Mouse (Mus musculus) adrenal gland (tissue): ENCODE data around the gene Arfip1.

Experiments used
- intact Hi-C: fragments of 180-260 bp; cut with DNase I; formaldehyde crosslinking; loops from one replicate; pipeline ENCODE4 v1.15.1; 2025

Gene Arfip1

DNA sequence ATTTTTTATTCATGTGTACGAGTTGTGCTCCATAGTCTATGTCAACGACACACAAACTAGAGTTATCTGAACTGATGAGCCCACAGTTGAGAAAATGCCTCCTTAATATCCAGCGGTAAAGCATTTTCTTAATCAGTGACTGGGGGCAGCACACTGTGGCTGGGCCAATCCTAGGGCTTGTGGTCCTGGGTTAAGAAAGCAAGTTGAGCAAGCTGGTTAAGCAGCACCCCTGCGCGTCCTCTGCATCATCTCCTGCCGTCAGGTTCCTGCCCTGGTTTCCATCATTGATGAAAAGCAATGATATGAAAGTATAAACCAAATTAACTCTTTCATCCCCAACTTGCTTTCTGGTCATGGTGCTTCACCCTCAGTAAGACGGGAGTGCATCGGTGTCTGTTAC, 89.8 kb downstream of the Arfip1 start:
- intact Hi-C loops: no loop called here

DNA sequence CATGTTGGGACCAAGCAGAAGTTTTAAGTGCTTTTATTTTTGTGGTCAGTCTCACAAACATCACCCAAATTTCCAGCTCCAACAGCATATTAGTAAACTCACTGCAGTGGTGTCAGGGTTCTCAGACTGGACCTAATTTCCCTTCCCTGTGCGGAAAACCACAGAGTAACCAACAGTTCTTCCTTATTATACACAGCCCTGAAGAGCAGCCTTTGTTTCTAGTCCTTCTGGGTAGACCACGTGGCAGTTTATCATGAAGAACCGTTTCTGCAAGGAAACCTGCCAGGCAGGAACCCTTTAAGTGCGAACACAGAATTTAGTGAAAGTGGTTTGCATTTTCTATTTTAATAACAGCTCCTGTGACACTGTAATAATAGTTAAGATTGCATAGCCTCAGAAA, 90.3 kb downstream of the Arfip1 start:
- intact Hi-C loops: no loop called here

DNA sequence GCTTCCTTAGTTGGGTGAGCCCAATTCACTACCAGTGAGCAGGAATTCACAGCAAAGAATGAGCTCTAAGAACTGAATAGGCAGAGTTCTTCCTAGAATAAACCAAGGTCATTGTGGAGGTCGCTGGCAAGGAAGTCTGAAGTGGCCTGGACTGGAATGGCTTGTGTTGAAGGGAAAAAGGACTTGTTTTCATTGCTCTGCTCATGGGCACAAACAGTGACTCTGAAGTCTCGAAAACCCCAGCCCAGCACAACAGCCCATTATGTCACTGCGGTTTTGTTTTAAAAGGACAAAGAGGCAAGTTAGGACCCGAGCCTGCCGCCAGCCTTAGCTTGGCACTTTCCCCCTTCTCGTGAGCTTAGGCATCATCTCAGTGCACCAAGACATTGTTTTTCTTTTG, 93.7 kb downstream of the Arfip1 start:
- intact Hi-C loops: no loop called here

DNA sequence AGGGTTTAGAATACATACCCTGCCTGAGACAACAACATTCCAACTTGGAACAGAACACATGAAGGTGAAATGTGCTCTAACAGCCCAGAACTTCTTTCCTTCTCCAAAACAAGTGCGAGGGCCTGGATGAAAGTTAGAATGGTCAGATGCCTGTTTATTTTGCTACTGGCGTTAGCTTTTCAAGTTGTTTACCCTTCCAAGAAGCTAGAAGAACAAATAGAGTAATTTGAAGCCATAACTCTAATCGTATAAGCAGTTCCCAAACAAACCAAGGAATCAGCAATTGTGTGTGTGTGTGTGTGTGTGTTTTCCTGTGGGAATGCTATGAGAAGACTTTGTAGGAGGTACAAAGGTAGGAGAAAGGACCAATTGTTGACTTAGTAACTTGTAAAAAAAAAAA, 97.5 kb downstream of the Arfip1 start:
- intact Hi-C loops: loop anchor here (5.0 kb wide), 1 partner anchor 138 kb away; no protein-coding TSS in a partner anchor

DNA sequence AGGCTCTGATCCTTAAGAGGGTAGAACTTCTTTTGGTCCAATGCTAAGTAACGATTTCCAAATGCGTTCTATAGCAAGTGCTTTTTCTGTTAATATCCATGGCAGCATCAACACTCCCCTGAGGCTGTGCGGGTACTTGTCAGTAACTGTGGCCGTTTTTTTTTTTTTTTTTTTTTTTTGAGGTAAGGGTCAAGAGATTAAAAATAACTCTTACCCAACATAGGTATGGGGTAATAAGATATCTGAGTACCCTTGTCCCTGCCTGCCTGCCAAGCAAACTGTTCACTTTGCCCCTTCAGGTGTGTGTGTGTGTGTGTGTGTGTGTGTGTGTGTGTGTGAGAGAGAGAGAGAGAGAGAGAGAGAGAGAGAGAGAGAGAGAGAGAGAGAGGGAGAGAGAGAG, 98.1 kb downstream of the Arfip1 start:
- intact Hi-C loops: loop anchor here (5.0 kb wide), 1 partner anchor 137 kb away; no protein-coding TSS in a partner anchor

DNA sequence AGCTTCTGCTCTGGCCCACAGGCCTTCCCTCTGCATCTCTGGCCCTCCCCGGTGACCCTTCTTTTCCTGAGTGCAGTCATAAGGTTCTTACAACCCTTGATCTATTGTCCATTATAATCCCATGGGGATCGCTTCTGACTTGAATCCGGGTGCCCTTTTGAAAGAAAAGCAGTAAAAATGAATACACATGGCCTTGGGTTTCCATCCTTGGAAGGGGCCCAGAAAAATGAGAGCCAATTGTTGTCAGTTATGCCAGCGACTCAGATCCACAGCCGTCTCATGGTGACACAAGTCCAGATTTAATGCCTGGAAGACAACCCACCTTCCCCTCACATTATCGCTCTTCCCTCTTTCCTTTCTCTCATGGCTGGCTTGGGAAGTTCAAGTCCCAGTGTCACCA, 100.3 kb downstream of the Arfip1 start:
- intact Hi-C loops: loop anchor here (5.0 kb wide), 1 partner anchor 135 kb away; no protein-coding TSS in a partner anchor

DNA sequence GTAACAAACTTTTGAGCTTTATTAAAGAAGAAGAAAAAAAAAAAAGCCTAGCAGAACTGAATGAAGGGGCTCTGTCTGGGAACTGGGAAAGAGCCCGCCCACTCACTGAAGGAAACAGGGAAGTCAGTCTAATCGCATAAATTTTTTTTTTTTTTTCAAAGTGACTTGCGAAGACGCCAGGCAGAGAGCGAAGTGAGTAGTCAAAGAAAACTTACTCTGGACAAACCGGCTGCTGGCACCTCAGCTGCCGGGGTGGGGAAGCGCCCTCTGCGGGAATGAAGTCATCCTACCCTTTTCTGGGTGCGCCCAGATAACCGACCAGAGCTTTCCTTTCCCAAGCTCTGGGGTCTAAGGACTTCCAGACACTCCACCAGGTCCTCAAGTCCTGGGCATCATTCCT, 101.3 kb downstream of the Arfip1 start:
- intact Hi-C loops: loop anchor here (5.0 kb wide), 1 partner anchor 134 kb away; no protein-coding TSS in a partner anchor

DNA sequence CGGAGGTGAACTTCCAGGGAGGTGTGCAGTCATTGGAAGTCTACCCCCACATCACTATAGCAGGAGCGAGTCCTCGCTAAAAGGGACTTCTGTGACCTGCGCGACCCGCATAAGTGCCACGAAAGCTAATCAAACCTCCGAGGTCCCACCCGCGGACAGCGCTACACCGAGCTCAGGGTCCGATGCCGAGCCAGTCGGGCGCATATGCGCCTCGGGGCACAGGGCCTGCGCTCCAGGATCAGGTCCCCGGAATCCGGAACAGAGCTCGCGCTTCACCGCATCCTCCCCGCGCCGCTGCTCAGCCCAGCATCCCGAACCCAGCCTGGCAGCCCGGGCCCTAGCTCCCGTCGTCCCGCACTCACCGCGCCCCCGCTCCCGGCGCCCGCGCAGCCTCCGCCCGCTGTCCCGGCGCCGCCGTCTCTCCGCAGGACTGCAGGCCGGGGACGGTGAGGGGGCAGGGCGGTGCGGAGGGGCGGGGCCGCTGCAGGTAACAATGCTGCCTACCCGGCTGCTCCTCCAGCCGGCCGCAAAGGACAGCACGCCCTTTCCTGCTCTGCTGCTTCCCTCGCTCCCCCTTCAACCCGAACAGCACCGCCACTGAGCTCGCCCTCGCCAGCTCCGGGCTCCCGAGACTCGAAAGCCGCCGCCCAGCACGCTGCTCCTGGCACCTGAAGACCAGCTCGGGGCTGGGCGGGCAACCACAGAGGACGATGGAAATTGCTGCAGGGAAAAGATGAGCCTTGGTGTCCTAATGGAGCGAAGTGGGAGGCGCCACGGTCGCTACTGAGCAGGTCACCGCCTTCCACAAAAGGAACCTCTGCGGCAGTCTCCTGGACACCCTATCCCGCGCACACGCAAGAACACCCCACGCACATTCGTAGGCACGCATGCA, 102.2 kb downstream of the Arfip1 start, which contains the start of gene Fhdc1:
Fhdc1 (minus strand) TSS at position 424 of the 892 bp plus-strand sequence.
- intact Hi-C loops: loop anchor here (5.0 kb wide), 1 partner anchor 133 kb away; no protein-coding TSS in a partner anchor

DNA sequence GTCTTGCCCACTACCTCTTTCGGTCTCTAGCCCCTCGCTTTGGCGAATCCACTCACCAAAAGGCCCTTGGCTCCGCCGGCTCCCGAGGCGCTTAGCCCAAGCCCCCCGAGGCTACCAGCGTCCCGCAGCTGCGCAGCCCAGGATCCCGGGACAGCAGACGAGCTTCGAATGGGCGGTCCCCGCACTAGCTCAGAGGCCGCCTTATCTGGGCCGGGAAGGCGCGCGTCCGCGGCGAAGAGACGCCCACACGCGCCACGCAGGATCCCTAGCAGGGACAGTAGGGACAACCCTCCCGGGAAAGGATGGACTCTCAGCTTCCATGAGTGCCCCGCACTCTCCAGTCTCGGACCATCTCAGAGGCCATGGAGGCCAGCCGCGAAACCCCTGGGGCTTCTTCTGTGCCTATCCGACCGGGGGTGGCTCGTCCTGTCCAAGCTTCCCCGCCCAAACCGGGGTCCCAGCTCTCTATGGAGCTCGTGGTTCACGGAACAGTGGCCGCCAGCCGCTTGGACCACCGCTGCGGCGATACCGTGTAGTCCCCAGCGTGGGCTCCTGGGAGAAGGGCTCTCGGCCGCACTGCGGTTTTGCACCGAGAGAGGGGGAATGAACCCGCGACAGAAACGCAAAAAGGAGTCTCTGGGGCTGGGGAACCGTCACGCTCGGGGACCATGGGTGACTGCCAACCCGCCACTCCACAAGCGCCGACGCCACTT, 103.0 kb downstream of the Arfip1 start:
- intact Hi-C loops: loop anchor here (2.0 to 5.0 kb wide), 2 partner anchors 23 to 132 kb away; no protein-coding TSS in a partner anchor

DNA sequence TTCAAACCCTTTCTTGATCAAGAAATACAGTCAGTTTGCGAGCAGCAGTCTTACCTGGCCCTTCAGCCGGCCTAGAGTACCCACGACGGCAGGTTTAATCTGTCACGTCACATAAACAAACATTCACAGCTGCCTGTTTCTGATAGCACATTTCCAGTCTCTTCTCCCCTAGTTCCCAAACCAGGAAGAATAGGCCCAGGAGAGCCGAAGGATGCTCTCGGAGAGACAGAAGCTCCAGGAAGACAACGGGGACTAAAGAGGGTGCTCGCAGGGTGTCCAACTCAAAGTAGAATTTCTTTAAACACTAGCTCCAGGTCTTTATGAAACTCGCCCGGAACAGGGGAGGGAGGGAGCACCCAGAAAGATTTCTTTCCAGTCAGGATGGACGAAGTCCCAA, 103.5 kb downstream of the Arfip1 start:
- intact Hi-C loops: loop anchor here (2.0 kb wide), 1 partner anchor 22 kb away; no protein-coding TSS in a partner anchor

DNA sequence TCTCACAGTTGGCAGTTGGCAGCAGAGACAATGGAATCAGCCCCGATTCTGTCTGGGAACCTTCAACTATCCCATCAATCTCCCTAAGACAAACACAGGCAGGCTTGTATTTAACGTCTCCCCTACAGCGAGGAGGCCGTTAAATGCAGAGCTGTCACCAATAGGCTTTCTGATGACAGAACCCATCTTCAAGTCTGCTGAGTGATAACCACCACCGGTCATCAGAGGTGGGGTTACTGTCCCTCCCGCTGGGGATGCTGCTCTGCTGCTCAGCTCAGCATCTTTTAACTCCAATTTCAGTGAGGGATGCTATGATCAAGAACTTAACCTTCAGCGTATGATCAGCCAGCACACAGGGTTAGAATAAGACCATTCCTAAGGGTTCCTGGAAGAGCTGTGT, 104.2 kb downstream of the Arfip1 start:
- intact Hi-C loops: loop anchor here (2.0 kb wide), 1 partner anchor 21 kb away; no protein-coding TSS in a partner anchor

DNA sequence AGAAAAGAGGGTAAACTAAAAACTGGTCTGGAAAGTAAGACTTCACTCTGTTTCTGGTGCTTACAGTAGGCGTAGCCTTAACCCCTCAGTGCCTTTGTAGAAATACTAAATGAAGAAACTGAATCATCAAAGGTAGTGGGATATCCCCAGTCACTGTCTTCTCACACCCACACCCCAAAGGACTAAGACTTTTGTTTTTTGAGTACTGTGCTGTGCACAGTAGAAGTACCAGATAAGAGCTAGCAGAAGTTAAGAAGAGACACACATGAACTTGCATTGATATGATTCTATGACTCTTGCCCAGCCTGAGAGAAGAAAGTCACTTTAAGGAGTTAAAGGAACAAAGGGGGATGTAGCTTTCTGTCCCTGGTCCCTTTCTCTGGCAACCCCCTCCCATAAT, 104.9 kb downstream of the Arfip1 start:
- intact Hi-C loops: no loop called here

DNA sequence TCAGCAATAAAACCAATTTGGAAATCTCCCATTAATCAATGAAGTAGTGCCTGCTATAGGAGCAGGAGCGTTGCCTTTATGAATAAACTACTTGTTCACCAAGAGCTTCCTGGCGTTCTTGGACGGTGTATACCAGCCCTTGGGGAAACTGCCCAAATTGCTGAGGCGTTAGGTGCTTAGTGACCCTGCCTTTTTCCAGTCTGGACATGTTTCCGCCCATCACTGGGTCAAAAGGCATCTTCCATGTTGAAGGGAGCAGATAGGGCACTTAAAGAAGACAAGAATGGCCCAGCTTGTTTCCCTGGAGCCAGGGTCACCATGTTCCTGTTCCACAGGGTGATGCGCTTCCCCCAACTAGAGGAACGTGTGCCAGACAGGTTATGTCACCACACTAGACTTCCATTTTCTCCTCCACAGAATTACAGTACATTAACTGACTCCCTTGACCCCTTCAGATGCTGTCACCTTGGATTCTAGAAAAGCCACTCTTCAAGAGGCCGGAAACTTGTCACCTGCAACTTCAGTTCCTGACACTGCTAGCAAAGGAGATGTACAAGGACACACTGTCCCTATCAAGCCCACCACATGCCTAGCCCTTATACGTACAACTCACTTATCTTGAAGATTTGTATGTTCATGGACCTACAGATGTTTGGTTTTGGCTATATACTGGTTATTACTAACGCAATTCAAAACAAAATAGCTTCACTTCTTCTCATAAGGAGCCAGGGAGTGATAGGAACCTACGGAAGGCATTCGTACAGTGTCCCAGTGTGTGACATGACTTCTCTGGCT, 107.2 kb downstream of the Arfip1 start:
- intact Hi-C loops: no loop called here

DNA sequence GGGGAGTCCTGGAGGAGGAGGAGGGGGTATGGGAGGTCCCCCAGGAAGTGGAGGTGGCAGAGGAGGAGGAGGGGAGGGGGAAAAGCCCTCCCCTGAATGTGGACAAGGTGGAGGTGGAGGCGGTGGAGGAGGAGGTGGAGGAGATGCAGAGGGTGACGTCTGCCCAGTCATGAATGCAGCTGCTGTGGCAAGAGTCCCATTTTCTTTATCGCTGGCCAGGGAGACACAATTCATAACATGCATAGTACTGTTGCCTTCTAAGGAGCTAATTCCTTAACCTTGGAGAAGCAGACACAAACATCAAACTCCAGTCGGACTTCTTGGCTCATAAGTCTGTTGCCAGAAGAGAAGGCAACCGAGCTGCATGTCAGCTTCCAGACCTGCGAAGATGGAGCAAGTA, 108.0 kb downstream of the Arfip1 start:
- intact Hi-C loops: no loop called here

DNA sequence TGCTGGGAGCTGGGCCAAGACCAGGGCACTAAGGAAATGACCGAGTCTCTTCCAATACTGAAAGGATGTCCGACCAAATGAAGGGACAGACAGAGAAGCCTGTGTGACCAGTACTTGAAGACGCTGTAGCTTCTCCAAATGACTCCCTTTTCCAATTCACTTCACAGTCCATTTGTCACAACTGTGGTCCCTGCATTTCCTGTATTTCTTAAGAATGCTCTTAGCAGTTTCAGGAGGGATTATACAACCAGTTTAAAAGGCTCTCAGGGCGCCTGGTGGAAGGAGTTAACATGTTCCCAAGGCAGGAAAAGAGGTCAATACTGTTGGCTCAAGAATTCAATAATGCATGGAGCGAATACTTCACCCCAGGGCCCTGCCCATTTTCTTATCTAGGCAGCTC, 109.5 kb downstream of the Arfip1 start:
- intact Hi-C loops: no loop called here

DNA sequence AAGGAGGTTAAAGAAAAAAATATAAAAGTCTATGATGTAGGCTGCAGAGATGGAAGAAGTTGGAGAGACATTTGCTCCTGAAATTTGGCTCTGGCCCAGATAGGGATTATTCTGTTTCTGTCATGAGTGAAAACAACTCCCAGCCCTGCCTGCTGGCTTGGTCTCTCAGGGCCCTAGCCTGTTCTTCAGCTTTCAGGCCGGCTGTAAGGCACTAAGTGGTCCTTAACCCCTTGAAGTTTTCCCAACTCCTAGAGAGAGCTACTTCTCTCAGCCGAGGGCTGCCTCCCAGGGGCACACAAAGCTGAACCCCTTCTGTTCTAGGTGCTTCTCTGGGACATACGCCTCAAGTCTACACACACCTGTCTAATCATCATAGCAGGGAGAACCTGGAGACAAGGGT, 109.9 kb downstream of the Arfip1 start:
- intact Hi-C loops: no loop called here

DNA sequence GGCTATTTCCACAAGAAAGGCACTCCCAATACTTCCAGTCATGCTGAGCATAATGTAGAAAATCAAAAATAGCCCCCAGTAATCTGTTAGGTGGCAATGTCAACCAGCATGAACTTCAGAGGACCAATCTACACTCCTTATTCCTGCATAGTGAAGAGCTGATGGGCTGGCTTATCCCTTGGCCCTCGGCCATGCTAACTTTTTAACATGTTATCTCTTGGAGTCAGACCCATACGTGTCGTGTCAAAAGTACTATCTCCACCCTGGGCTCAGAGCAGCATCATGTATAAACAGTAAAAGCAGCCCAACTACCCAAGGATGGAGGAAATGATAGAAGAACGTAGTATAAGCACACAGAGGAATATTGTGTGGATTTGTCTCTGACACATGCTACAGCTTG, 111.3 kb downstream of the Arfip1 start:
- intact Hi-C loops: no loop called here

DNA sequence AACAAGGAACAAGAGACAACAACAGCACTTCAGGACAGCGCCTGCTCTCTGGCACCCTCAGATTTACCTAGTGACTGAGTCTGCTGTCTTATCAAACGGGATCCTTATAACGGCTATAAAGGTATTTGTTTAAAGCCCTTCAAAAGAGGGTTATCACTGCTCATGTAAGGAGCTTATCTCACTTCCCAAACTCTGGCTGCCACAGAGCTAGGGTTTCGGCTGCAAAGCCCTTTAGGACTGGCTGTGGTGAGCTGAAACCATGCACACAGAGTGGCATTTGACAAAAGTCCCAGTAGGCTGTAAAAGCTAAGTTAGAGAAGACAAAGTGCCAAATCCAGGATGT, 114.3 kb downstream of the Arfip1 start:
- intact Hi-C loops: no loop called here

DNA sequence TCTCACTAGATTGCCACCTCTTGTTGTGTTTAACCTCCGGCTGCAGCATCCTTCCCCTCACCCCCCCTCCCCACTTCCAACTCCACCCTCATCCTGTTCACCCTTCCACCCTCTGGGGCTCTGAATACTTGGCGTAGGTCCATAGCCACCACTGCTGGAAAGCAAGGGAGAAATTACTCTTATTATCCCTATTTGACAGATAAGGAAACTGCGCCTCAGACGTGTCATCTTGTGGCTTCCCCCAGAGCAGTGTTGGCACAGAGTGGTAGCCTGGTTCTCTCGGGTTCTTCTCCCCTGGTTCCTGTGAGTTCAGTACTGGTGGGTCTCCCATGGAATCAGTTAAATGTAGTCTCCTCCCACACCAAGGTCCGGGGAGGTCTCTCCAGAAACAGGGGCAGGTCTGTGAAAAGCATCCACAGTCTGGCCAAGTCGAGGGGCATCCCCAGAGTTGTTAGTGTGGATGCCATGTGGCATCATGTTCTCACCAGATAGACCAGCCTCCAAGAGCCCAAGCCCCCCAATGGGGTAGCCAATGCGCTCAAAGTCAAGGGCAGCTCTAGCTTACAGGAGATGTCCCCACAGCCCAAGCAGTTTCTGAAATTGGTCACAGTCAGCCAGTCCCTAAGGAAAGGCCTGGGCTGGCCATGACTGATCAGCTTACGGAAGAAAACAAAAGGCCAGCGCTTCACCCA, 114.9 kb downstream of the Arfip1 start:
- intact Hi-C loops: no loop called here

DNA sequence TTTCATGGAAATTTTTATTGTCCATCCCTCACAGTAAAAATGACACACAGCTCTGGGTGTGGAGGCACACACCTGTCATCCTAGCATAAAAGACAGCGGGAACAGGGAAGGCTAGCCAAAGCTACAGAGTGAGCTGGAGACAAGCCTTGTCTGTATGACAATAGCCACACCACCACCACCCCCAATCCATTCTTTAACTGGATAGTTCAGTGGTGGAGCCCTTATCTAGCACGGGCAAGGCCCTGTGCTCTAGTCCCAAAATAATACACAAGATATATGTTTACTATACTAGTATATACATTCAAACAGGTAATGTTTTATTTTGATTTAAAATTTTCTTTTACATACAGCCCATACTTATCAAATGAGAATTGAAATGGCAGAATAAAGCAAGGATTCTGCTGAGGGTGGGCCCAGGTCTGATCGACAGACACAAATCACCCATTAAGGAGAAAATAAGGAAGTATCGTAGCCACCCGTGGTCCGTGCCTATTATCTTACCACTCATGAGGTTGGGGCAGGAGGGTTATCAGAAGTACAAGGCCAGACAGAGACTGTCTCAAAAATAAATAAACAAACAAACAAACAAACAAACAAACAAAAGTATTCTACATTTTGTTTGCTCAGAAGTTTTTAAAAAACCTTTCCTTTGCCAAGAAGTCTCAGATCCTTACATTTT, 116.5 kb downstream of the Arfip1 start:
- intact Hi-C loops: no loop called here
